Mouse (Mus musculus) embryonic fibroblast, embryonic 13.5 days (primary cell): ENCODE measurements around the gene Mapt.

Experiments used
- CTCF ChIP-seq: IDR thresholded peaks from 2 replicates; pipeline ENCODE4 v1.5.1; 2011; ENCODE audit warnings: mild to moderate bottlenecking, control low read depth, low read length, moderate library complexity, borderline replicate concordance; ENCODE audit not compliant: insufficient read depth
- POLR2A ChIP-seq: IDR thresholded peaks from 2 replicates; pipeline ENCODE4 v1.6.1; 2011; ENCODE audit warnings: low read depth, mild to moderate bottlenecking, control low read depth, low read length, moderate library complexity

DNA sequence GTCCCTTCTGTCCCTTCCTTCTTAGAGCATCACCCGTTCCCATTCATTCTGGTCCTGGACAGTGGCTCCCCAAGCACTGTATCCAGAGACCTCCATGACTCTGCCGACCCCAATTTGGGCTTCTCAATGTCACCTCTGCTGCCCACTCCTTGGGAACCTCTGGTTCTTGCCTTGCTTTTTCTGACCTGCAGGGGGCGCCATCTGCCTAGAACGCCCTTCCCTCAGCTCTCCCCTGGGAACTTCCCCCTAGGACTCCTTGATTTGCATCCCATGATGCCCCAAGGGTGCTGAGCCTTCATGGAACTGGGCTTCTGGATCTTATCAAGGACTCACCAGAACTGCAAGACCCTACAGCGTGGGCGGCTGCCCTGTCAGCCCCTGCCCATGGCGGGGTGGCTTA, 80.5 kb downstream of the Mapt start:
- no peak for TF ChIP-seq CTCF
- no peak for TF ChIP-seq POLR2A
